Mouse (Mus musculus) lung, postnatal 0 days (tissue): Measurements from ENCODE around the gene Gm20708.

Source experiments
- CTCF ChIP-seq: IDR thresholded peaks from 2 replicates; pipeline ENCODE4 v1.5.1; 2016; ENCODE audit warnings: antibody characterized with exemption, mild to moderate bottlenecking
- EP300 ChIP-seq: IDR thresholded peaks from 2 replicates; pipeline ENCODE4 v1.6.1; 2016; ENCODE audit warnings: antibody characterized with exemption, mild to moderate bottlenecking, control low read depth

DNA sequence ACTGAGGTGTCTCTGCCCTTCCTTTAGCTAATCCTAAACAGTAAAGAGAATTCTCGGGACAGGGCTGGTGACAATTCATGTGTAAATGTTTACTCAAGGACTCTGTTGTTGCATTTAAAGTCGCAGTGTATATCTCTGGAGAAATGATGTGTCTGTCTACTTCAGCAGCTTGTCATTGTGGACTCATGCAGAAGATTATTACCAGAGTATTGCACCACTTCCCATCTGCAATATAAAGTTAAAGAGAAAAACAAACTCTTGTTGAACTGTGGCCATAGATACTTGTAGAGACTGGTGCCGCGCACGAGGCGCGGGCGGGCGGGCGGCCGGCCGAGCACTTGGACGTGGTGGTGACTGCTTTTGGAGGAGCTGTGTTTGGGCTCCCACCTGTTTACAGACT, 47.7 kb upstream of the Gm20708 start:
- TF ChIP-seq EP300 (no peak), CTCF (no peak)
